Comparison of ENCODE assay signal across 10 mouse cellular contexts in genomic region chr1:168476216-168476897, GRCm38 (mm10). TPM values are rescaled to one million over a fixed set of nuclear protein-coding genes. Genes with fewer than 3 reads are reported as not detected.
DNase-seq lines count a peak whose midpoint lies in the region; ATAC-seq and TF ChIP-seq lines count a peak whose summit lies in the region.
"Had no signal": no experiment of that assay in that cellular context is flagged by ENCODE, and none has a peak within 500 bp of the region (broad histone marks: within the 10 kb centered on the region; RNA-seq: fewer than 3 reads in every experiment).

No protein-coding gene starts in this region.

- no peak for TF ChIP-seq EP300 in liver, postnatal 0 days (IDR thresholded peaks at IDR 0.05; ENCODE audit: low read depth)

- no peak overlapping the region for H3K27ac ChIP-seq in liver, postnatal 0 days (ENCODE audit: low read depth)
- H3K27ac ChIP-seq in liver, embryonic 12.5 days, result no peak overlapping the region
- H3K27ac ChIP-seq in embryonic facial prominence, embryonic 12.5 days, result peak overlapping the region; percentile 41
- peak overlapping the region; percentile 62 for H3K27ac ChIP-seq in midbrain, embryonic 16.5 days (ENCODE audit: low read length)

- H3K36me3 ChIP-seq in liver, postnatal 0 days (replicated peaks; ENCODE audit: insufficient read depth, low read length), result no peaks in the 10 kb centered on the region
- no peaks in the 10 kb centered on the region for H3K36me3 ChIP-seq in liver, embryonic 12.5 days
- no peaks in the 10 kb centered on the region for H3K36me3 ChIP-seq in embryonic facial prominence, embryonic 12.5 days
- H3K36me3 ChIP-seq in midbrain, embryonic 16.5 days (ENCODE audit: control insufficient read depth, insufficient read depth, low read length), result no peaks in the 10 kb centered on the region

- no peak overlapping the region for H3K4me2 ChIP-seq in liver, postnatal 0 days (ENCODE audit: low read depth, low read length)
- no peak overlapping the region for H3K4me2 ChIP-seq in liver, embryonic 12.5 days
- H3K4me2 ChIP-seq in embryonic facial prominence, embryonic 12.5 days (replicated peaks), result no peak overlapping the region; the same call in 1 of the 2 replicates
- no peak overlapping the region for H3K4me2 ChIP-seq in midbrain, embryonic 16.5 days (ENCODE audit: low read length)

- H3K4me1 ChIP-seq in liver, postnatal 0 days (ENCODE audit: insufficient read depth), result 0 out of 2 replicates have a peak, but pooled peaks cover 3% of the 10 kb centered on the region
- no peaks in the 10 kb centered on the region for H3K4me1 ChIP-seq in liver, embryonic 12.5 days
- peaks cover 33% of the 10 kb centered on the region for H3K4me1 ChIP-seq in embryonic facial prominence, embryonic 12.5 days
- H3K4me1 ChIP-seq in midbrain, embryonic 16.5 days (ENCODE audit: control insufficient read depth, insufficient read depth, low read length), result peaks cover 27% of the 10 kb centered on the region

- peak; percentile 58; the same call in 1 of the 2 replicates for ATAC-seq in liver, postnatal 0 days
- no peak for ATAC-seq in liver, embryonic 12.5 days
- no peak for ATAC-seq in embryonic facial prominence, embryonic 12.5 days (ENCODE audit: insufficient number of reproducible peaks, insufficient read depth, low FRiP score, low TSS enrichment)
- ATAC-seq in midbrain, embryonic 16.5 days, result peak; percentile 40; the same call in 1 of the 2 replicates
- ATAC-seq: Patski had no signal

- WGBS in liver, postnatal 0 days (ENCODE audit: insufficient replicate concordance), result 67% methylated on average over 14 of the region's 14 CpGs
- WGBS in liver, embryonic 12.5 days (ENCODE audit: insufficient replicate concordance), result 63% methylated on average over 14 of the region's 14 CpGs
- WGBS in embryonic facial prominence, embryonic 12.5 days, result 37% methylated on average over 14 of the region's 14 CpGs
- WGBS in midbrain, embryonic 16.5 days, result 32% methylated on average over 14 of the region's 14 CpGs

- no peak for TF ChIP-seq CTCF in liver, postnatal 0 days (IDR thresholded peaks at IDR 0.05; ENCODE audit: low read depth)

- no peak overlapping the region for H3K4me3 ChIP-seq in liver, postnatal 0 days (ENCODE audit: low read depth, low read length)
- H3K4me3 ChIP-seq in liver, embryonic 12.5 days, result no peak overlapping the region
- H3K4me3 ChIP-seq in embryonic facial prominence, embryonic 12.5 days, result no peak overlapping the region
- H3K4me3 ChIP-seq in midbrain, embryonic 16.5 days (ENCODE audit: low read depth, low read length), result no peak overlapping the region

- DNase-seq in liver, postnatal 0 days, result no peak
- peak; percentile 26 to 32 for DNase-seq in heart, postnatal 10 days
- no peak for DNase-seq in liver
- no peak for DNase-seq in T-cell, adult 2 months (ENCODE audit: low spot score)
- DNase-seq in spleen, adult 18-20 months, result no peak
- DNase-seq: right cerebral cortex, postnatal 14 days had no signal

- intact Hi-C loops in heart, postnatal 10 days (cut with DNase I), result no loop called here

- no peak overlapping the region for H3K9ac ChIP-seq in liver, postnatal 0 days (replicated peaks)
- no peak overlapping the region for H3K9ac ChIP-seq in liver, embryonic 12.5 days
- H3K9ac ChIP-seq in embryonic facial prominence, embryonic 12.5 days, result no peak overlapping the region
- H3K9ac ChIP-seq in midbrain, embryonic 16.5 days (ENCODE audit: low read depth, low read length), result no peak overlapping the region

- no peaks in the 10 kb centered on the region for H3K27me3 ChIP-seq in liver, postnatal 0 days (ENCODE audit: insufficient read depth, low read length)
- H3K27me3 ChIP-seq in liver, embryonic 12.5 days (replicated peaks), result no peaks in the 10 kb centered on the region
- H3K27me3 ChIP-seq in embryonic facial prominence, embryonic 12.5 days, result no peaks in the 10 kb centered on the region
- H3K27me3 ChIP-seq in midbrain, embryonic 16.5 days (ENCODE audit: control insufficient read depth, insufficient read depth, low read depth, low read length), result no peaks in the 10 kb centered on the region
- H3K27me3 ChIP-seq: Patski had no signal

- no peaks in the 10 kb centered on the region for H3K9me3 ChIP-seq in liver, postnatal 0 days (ENCODE audit: low read length)
- H3K9me3 ChIP-seq in liver, embryonic 12.5 days (replicated peaks), result no peaks in the 10 kb centered on the region
- no peaks in the 10 kb centered on the region for H3K9me3 ChIP-seq in embryonic facial prominence, embryonic 12.5 days
- no peaks in the 10 kb centered on the region for H3K9me3 ChIP-seq in midbrain, embryonic 16.5 days (replicated peaks; ENCODE audit: control insufficient read depth, low read length, poor library complexity, severe bottlenecking)

RNA-seq across cellular contexts. Expression of gene Pbx1, which starts 44.3 kb away (rescaled TPM):
- 4.0 TPM in 2 replicates for polyA plus RNA-seq in liver, postnatal 0 days (2015; fragmentation: Nextera tagmentation; extraction: Ambion mirVana)
- polyA plus RNA-seq in liver, embryonic 12.5 days (2016; fragmentation: Nextera tagmentation; extraction: Ambion mirVana), result 6.8 and 6.9 TPM in 2 replicates
- polyA plus RNA-seq in embryonic facial prominence, embryonic 12.5 days (2016; fragmentation: Nextera tagmentation; extraction: Ambion mirVana), result 66.3 and 66.8 TPM in 2 replicates
- 10 to 100 TPM; 67.4 to 78.3 TPM for total RNA-seq in heart, postnatal 10 days (2021)
- polyA plus RNA-seq in midbrain, embryonic 16.5 days (2015; fragmentation: Nextera tagmentation; extraction: Ambion mirVana), result 71.8 and 77.8 TPM in 2 replicates

Comparison
In these comparisons a context has a peak if more than half of its experiments do, and no peak if none do; other contexts are left out.
1. ATAC-seq: peak in liver, postnatal 0 days (single experiment) and midbrain, embryonic 16.5 days (single experiment); none in liver, embryonic 12.5 days (single experiment) and embryonic facial prominence, embryonic 12.5 days (single experiment).
2. DNase-seq: peak in heart, postnatal 10 days (2 of 2); none in liver, postnatal 0 days (single experiment), liver (single experiment), T-cell, adult 2 months (single experiment) and spleen, adult 18-20 months (0 of 2).
3. H3K27ac ChIP-seq: peak in embryonic facial prominence, embryonic 12.5 days (single experiment) and midbrain, embryonic 16.5 days (single experiment); none in liver, postnatal 0 days (single experiment) and liver, embryonic 12.5 days (single experiment).